Mouse (Mus musculus) heart, postnatal 4 days (tissue): ENCODE measurements at regions not wholly inside any gene's neighbourhood (a gene's known extent, or its start where the extent isn't known, plus 50 kb on each side); places are given as distances from the start of the nearest gene placed in this dataset.

Experiments used
- DNase-seq: peaks from one replicate; pipeline ENCODE4 v3.0.0; 2021

- DNase-seq = peak; percentile 38
Measured at GRCm38 (mm10) chr4:125265575-125265974, 137.9 kb upstream of the Zc3h12a start.

GRCm38 (mm10) chr4:125265065-125265464 lies 137.4 kb upstream of the Zc3h12a start:
- DNase-seq = no peak

DNA sequence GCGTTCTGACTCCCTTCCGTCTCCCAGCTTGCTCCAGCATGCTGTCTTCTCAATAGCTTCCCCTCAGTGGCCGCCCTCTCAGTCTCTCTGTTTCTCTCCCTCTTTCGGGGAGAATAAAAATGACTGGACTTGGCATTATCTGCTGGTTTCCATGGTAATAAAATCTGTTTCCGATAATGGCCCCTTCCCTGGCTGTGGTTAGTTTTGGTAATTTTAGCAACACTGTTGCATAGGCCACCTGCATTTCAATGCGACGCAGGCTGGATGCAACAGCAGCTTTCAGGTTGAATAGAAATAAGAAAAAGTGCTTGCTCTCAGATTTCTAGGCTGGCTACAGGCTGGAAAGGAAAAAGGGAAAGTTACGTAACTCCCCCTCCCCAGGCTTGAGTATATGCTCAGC lies 133.9 kb upstream of the Zc3h12a start:
- no peak for DNase-seq

DNA sequence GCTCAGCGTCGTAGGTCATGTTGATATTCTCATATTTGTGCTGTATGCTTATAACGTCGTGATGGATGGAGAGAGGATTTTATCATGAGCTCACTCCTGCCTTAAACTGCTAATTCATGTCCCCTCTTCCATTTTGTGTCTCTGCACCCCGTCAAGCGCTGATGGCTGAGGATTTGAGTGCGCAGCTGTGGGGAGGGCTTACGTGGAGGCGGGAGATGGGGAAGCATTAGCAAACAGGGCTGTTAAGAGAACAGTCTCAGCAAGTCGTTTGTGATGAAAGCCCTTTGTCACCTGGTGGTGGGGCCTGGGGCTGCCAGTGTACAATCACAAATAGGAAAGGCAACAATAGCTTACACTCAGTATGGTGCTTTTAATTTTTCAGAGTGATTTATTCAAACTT lies 131.7 kb upstream of the Zc3h12a start:
- DNase-seq = no peak

- DNase-seq = no peak
Measured at GRCm38 (mm10) chr4:125257916-125258315, 130.3 kb upstream of the Zc3h12a start.

DNA sequence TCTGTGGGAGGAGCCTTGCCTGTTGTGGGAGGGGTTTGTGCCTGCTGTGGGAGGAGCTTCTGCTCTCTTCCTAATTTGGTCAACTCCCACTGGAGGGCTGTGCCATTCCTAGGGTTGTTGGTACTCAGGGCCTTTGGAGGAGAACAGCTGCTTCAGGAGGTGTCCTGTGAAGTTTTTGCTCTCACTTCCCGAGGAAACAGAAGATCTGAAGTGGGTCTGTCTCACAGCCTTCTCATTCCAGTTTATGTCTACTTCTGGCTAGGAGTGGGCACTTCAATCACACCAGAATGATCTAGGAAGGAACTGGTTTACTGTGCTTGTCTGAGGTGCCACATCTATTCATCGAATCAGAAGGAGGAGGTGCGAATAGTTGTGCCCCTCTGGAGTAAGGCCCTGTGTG lies 125.5 kb upstream of the Zc3h12a start:
- DNase-seq = no peak

DNA sequence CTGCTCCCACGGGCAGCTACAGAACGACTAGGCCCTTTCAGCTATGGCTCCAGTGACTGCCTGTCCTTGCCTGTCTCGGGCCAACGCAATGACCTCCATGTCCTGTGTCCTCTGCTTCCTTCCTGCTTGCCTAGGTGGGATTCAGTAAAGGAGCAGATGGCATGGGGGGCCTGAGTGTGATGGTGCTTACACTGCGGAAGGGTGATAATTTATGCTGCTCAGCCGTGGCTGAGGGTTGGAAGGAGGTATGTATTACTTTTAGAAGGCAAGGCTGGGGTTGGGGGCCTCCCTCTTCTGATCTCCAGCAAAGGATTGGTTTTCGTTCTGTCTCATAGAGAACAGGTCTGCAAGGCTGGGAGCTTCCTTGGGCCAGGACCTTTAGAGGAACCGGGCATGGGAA lies 124.6 kb upstream of the Zc3h12a start:
- DNase-seq = no peak

- no peak for DNase-seq
Measured at GRCm38 (mm10) chr4:125249061-125249460, 121.4 kb upstream of the Zc3h12a start.

- DNase-seq = no peak
Measured at GRCm38 (mm10) chr4:125246171-125246570, 118.5 kb upstream of the Zc3h12a start.

DNA sequence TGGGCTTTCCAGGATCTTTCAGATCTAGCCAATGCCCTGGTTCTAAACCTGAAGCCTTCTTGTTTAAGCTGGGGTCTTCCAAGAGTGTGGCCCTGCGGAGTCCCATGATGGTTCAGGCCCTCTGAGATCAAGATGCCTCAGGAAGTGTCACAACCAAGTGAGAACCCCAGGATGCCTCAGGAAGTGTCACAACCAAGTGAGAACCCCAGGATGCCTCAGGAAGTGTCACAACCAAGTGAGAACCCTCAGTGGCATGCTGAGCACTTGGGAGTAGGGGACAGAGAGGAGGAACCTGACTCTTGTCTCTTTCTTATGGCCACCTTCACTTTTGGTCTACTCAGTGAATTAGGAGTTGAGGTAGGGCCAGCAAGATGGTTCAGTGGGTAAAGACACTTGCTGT lies 114.9 kb upstream of the Zc3h12a start:
- no peak for DNase-seq

DNA sequence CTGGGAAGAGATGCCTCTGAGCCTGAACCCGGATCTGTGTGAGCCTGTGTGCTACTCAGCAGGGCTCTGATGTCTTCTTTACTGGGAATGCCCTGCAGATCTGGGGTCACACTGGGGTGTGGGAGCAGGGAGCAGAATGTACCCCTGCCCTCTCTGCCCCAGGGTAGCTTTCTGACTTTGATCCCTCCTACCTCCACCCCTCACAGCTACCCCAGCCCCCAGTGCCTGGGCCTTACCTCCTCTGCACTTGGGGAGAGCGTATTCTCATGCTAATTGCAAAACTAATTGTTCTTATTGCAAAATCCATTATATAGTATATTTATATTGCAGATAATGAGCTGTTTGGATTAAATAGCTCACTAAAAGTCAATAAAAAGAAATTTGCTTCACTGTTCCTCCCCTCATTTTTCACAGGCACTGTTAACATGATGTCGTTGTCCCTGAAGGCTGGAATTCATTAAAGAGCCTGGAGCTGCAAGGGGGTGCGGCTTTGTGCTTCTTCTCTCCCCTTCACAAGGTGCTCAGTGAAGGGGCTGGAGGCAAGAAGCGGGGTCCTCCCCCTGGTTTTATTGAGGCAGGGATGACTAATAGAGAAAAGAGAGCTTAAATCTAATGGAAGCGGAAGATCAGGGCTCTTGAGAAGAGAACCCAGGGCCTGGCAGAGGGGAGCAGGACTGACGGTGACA lies 114.1 kb upstream of the Zc3h12a start:
- DNase-seq = no peak

DNA sequence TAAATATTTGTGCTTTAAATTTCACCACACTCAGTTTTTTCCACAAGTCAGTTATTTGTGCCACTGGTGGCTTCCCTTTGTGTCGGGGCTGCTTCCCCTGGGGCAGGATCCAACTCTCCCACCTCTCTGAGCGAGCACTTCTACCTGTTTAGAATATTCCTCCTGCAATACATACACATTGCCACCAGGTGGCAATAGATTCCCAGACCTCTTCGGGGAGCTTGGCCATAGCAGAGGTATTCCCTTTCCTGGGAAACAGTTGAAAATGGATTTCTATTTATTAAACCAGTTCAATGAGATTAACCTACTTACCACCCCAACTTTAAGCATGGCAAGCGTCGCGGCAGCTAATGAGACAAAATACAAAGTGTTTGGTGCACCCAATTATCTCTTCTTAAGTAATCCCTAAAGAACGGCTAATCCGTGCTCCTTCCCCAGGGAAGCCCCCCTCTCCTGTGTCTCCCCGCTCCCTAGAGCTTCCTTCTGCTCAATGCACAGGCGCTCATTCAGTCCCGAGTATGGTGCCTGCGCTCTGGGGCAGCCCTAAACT lies 104.1 kb upstream of the Zc3h12a start:
- peak; percentile 20 for DNase-seq

GRCm38 (mm10) chr4:125227194-125227593 lies 99.6 kb upstream of the Zc3h12a start:
- no peak for DNase-seq

DNA sequence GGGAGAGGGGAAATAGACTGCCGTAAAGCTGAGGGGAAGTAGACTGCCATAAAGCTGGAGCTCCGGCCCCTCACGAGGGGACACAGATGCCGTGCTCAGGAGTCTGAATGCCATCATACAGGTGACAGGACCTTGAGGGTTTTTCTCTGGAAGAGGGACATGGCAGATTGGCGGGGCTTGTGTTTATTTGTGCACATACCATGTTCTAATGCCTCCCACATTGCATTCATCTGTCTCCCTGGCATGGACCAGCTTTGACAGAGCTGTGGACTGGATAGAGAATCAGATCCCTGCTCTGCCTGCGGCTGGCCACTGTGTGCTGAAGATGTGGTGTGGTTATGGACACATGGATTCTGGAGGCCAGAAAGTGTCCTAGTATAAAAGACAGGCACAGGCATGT lies 95.3 kb upstream of the Zc3h12a start:
- no peak for DNase-seq

DNA sequence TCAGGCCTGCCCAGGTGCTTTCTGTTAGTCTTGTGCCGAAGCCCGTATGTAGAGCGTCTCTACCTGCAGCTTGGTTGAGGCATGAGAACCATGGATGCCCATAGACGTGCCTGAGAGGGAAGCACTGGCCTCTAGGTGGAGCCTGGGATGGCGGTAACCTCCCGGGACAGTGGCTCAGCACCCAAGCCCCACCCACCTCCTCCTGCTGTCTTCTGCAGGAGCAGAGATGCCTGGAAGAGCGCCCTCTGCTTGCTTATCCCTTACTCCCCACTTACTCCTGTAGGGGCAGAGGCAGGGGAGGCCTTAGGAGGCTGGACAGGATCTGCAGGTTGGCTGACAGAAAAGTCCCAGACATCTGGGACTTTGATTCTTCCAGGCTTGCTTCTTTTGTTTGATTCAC lies 92.7 kb upstream of the Zc3h12a start:
- DNase-seq = peak; percentile 8

GRCm38 (mm10) chr4:125219209-125219608 lies 91.6 kb upstream of the Zc3h12a start:
- no peak for DNase-seq

GRCm38 (mm10) chr4:125214306-125214705 lies 86.7 kb upstream of the Zc3h12a start:
- no peak for DNase-seq

- no peak for DNase-seq
Measured at GRCm38 (mm10) chr4:125212176-125212530, 84.5 kb upstream of the Zc3h12a start.

DNA sequence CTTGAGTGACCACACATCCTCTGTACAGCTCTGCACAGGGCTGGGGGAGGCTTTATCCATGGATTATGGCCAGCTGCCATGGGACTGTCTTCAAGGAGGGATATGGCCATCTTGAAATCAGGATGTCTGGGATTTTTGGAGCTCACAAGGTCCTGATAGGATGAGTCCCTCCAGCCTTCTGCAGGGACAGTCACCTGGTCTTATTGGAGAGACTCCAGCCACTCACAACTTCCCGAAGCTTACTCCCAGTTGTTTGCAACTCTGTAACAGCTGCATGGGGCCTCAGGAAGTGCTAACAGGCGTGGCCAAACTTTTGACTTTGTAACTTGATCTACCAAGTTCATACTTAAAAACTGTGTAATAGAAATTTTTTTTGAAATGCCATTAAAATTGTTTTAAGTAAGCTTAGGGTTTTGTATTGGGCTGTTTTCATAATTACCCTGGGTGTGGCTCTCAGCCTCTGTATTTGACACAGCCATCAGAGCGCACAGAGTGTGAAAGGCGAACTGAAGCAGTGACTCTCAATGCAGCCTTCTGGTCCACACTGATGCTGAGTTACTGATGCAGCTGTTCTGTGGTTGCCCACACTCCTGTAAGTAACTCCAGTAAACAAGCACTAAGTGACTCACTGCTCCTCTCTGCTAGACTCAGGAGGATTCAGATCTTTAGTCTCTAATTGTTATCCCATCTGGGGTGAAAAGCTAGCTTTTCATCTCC lies 84.0 kb upstream of the Zc3h12a start:
- peak; percentile 27 for DNase-seq

DNA sequence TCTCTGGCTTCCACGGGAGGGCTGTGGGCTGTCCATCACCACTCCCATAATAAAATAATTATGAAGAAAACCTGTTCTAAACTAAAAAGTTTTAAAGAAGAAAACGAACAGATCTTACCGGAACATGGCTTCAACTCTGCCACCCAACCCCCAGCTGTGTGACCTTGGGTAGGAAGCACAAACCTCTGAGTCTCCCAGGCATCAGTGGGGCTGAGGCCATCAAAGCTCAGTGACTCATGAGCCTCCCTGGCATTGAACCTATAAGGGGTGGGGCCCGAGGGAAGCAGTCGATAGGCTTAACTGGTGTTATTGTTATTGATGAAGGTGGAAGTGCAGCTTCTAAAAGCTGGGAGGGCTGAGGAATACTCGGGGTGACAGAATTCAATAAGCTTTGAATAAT lies 83.1 kb upstream of the Zc3h12a start:
- DNase-seq = no peak

DNA sequence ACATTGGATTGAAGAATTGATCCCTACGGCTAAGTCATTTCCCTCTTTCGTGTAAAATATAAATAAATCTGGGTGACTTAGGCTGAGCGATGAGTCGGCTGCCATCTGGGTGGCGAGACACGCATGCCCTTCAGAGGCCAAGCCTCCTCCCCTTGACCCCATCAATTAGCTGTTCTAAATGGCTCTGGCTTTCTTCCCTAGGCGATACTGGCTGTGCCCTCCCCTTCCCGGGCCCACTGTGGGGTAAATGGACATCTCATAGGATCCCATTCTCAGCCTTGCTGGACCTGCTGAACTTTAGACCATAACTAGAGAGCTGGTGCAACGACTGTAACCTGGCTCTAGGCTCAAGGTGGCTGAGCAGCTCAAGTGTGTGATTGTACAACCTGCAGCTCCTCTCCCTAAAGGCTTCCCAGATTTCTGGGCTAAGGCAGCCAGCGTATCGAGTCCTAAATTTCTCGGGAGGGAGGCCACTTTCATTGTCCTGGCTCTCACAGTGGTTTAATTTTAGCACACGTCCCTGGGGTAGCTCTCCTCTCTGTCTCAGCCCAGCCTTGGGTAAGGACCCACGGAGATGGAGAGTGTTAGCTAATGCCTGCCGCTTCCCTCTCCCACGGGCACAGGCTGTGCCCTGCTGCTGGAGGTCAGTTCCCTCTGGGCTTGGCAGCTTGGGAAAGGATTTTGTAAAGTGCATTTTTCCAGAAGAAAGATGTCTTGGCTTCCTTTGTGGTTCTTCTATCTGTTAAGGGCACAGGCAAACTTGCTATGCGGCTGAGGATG lies 80.7 kb upstream of the Zc3h12a start:
- no peak for DNase-seq

DNA sequence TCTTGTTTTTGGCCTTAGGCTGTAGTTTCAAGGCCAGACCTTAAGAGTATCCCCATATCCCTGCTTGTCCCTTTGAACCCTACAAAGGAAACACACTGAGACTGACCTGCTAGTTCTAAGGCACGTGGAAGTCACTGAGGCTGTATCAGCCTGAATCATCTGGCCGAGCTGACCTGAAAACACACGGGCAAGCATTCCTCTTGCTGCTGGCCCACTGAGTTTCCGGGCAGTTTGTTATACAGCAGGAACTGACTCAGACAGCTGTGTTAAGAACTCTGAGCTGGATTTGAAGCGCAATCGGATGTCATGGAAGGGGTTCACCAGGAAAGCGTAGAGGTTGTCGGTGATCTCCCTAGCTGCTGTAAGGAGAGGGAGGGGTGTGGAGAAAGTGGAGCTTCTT lies 75.9 kb upstream of the Zc3h12a start:
- no peak for DNase-seq

DNA sequence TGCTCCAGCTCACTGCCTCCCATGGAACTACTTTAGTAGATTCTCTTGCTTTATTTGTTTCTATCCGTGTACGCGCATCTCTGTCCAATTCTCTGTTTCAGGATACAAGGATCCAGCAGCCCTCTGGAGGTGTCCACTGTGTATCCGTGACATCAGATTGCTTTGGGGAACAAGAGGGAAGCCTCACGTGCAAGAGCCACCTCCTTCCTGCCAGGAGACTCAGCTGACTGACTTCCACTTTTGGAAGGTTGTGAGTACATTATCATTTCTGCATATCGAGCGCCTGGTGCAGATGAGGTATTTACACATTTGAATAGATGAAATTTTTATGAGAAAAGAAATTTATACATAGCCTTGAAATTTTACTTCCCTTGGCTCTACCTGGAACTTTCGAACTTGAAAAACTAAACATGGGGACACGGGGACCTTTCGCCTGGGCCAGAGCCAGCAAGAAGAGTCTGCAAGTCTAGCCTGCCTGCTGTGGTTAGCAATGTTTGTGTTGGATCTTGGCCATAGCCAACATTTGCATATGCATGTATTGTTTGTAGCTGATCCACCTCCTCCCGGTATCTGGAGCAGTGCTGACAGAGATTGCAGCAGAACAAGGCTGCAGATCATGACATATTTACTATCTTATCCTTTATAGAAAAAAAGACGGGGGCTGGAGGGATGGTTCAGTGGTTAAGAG lies 74.1 kb upstream of the Zc3h12a start:
- no peak for DNase-seq
